Mouse (Mus musculus): ENCODE measurements at regions not wholly inside any gene's neighbourhood (a gene's known extent, or its start where the extent isn't known, plus 50 kb on each side); places are given as distances from the start of the nearest gene placed in this dataset.

- no peaks in the 10 kb centered on the region for H3K4me1 ChIP-seq (ENCODE audit: control insufficient read depth, low read depth, low read length)
- no peak overlapping the region for H3K4me2 ChIP-seq (ENCODE audit: low read depth, low read length)
- H3K36me3 ChIP-seq (ENCODE audit: control insufficient read depth, insufficient read depth): no peaks in the 10 kb centered on the region
- no peak overlapping the region for H3K4me3 ChIP-seq (ENCODE audit: low read depth, low read length)
- 60% methylated on average over 3 of the region's 3 CpGs for WGBS (ENCODE audit: insufficient replicate concordance)
- H3K27ac ChIP-seq (ENCODE audit: low read length): no peak overlapping the region
- ATAC-seq (ENCODE audit: low read depth): no peak
- H3K27me3 ChIP-seq (ENCODE audit: control insufficient read depth, insufficient read depth, low read depth, low read length): no peaks in the 10 kb centered on the region
- no peaks in the 10 kb centered on the region for H3K9me3 ChIP-seq (replicated peaks; ENCODE audit: control insufficient read depth, low read length)
- no peak overlapping the region for H3K9ac ChIP-seq (ENCODE audit: low read depth, low read length)
Measured at GRCm38 (mm10) chr1:78050231-78050630, 146.7 kb downstream of the Pax3 start.

- Histone ChIP-seq H3K9ac (ENCODE audit: low read depth, low read length) (no peak overlapping the region), H3K4me3 (ENCODE audit: low read depth, low read length) (no peak overlapping the region), H3K27me3 (ENCODE audit: control insufficient read depth, insufficient read depth, low read depth, low read length) (no peaks in the 10 kb centered on the region), H3K4me2 (ENCODE audit: low read depth, low read length) (no peak overlapping the region), H3K9me3 (replicated peaks; ENCODE audit: control insufficient read depth, low read length) (no peaks in the 10 kb centered on the region), H3K4me1 (ENCODE audit: control insufficient read depth, low read depth, low read length) (no peaks in the 10 kb centered on the region), H3K36me3 (ENCODE audit: control insufficient read depth, insufficient read depth) (no peaks in the 10 kb centered on the region), H3K27ac (ENCODE audit: low read length) (no peak overlapping the region)
- WGBS (ENCODE audit: insufficient replicate concordance): 62% methylated on average over 2 of the region's 2 CpGs
- ATAC-seq (ENCODE audit: low read depth): no peak
Measured at GRCm38 (mm10) chr1:78032336-78032735, 164.6 kb downstream of the Pax3 start.

GRCm38 (mm10) chr1:78021766-78022165 lies 175.2 kb downstream of the Pax3 start:
- no peak overlapping the region for H3K4me2 ChIP-seq (ENCODE audit: low read depth, low read length)
- 61% methylated on average over 6 of the region's 6 CpGs for WGBS (ENCODE audit: insufficient replicate concordance)
- no peak overlapping the region for H3K9ac ChIP-seq (ENCODE audit: low read depth, low read length)
- H3K27me3 ChIP-seq (ENCODE audit: control insufficient read depth, insufficient read depth, low read depth, low read length): no peaks in the 10 kb centered on the region
- H3K4me1 ChIP-seq (ENCODE audit: control insufficient read depth, low read depth, low read length): no peaks in the 10 kb centered on the region
- ATAC-seq (ENCODE audit: low read depth): no peak
- no peak overlapping the region for H3K4me3 ChIP-seq (ENCODE audit: low read depth, low read length)
- no peak overlapping the region for H3K27ac ChIP-seq (ENCODE audit: low read length)
- H3K9me3 ChIP-seq (replicated peaks; ENCODE audit: control insufficient read depth, low read length): no peaks in the 10 kb centered on the region
- no peaks in the 10 kb centered on the region for H3K36me3 ChIP-seq (ENCODE audit: control insufficient read depth, insufficient read depth)

GRCm38 (mm10) chr1:78021014-78021413 lies 175.9 kb downstream of the Pax3 start:
- 61% methylated on average over 6 of the region's 6 CpGs for WGBS (ENCODE audit: insufficient replicate concordance)
- Histone ChIP-seq H3K9me3 (replicated peaks; ENCODE audit: control insufficient read depth, low read length) (no peaks in the 10 kb centered on the region), H3K36me3 (ENCODE audit: control insufficient read depth, insufficient read depth) (no peaks in the 10 kb centered on the region), H3K27ac (ENCODE audit: low read length) (no peak overlapping the region), H3K4me2 (ENCODE audit: low read depth, low read length) (no peak overlapping the region), H3K4me3 (ENCODE audit: low read depth, low read length) (no peak overlapping the region), H3K4me1 (ENCODE audit: control insufficient read depth, low read depth, low read length) (no peaks in the 10 kb centered on the region), H3K27me3 (ENCODE audit: control insufficient read depth, insufficient read depth, low read depth, low read length) (no peaks in the 10 kb centered on the region), H3K9ac (ENCODE audit: low read depth, low read length) (no peak overlapping the region)
- ATAC-seq (ENCODE audit: low read depth): no peak

- Histone ChIP-seq H3K9ac (ENCODE audit: low read depth, low read length) (no peak overlapping the region), H3K4me2 (ENCODE audit: low read depth, low read length) (no peak overlapping the region), H3K27ac (ENCODE audit: low read length) (no peak overlapping the region), H3K4me1 (ENCODE audit: control insufficient read depth, low read depth, low read length) (no peaks in the 10 kb centered on the region), H3K9me3 (replicated peaks; ENCODE audit: control insufficient read depth, low read length) (no peaks in the 10 kb centered on the region), H3K27me3 (ENCODE audit: control insufficient read depth, insufficient read depth, low read depth, low read length) (no peaks in the 10 kb centered on the region), H3K4me3 (ENCODE audit: low read depth, low read length) (no peak overlapping the region), H3K36me3 (ENCODE audit: control insufficient read depth, insufficient read depth) (no peaks in the 10 kb centered on the region)
- WGBS (ENCODE audit: insufficient replicate concordance): 51% methylated on average over 6 of the region's 6 CpGs
- no peak for ATAC-seq (ENCODE audit: low read depth)
Measured at GRCm38 (mm10) chr1:78017949-78018617, 178.9 kb downstream of the Pax3 start.

- Histone ChIP-seq H3K27ac (ENCODE audit: low read length) (no peak overlapping the region), H3K27me3 (ENCODE audit: control insufficient read depth, insufficient read depth, low read depth, low read length) (no peaks in the 10 kb centered on the region), H3K36me3 (ENCODE audit: control insufficient read depth, insufficient read depth) (no peaks in the 10 kb centered on the region), H3K4me3 (ENCODE audit: low read depth, low read length) (no peak overlapping the region), H3K4me2 (ENCODE audit: low read depth, low read length) (no peak overlapping the region), H3K9ac (ENCODE audit: low read depth, low read length) (no peak overlapping the region), H3K4me1 (ENCODE audit: control insufficient read depth, low read depth, low read length) (no peaks in the 10 kb centered on the region), H3K9me3 (replicated peaks; ENCODE audit: control insufficient read depth, low read length) (no peaks in the 10 kb centered on the region)
- ATAC-seq (ENCODE audit: low read depth): no peak
- 64% methylated on average over 18 of the region's 18 CpGs for WGBS (ENCODE audit: insufficient replicate concordance)
Measured at GRCm38 (mm10) chr1:78016541-78017267, 180.2 kb downstream of the Pax3 start.

GRCm38 (mm10) chr1:78015999-78016398 lies 180.9 kb downstream of the Pax3 start:
- Histone ChIP-seq H3K27ac (ENCODE audit: low read length) (no peak overlapping the region), H3K27me3 (ENCODE audit: control insufficient read depth, insufficient read depth, low read depth, low read length) (no peaks in the 10 kb centered on the region), H3K4me2 (ENCODE audit: low read depth, low read length) (no peak overlapping the region), H3K4me1 (ENCODE audit: control insufficient read depth, low read depth, low read length) (no peaks in the 10 kb centered on the region), H3K4me3 (ENCODE audit: low read depth, low read length) (no peak overlapping the region), H3K9me3 (replicated peaks; ENCODE audit: control insufficient read depth, low read length) (no peaks in the 10 kb centered on the region), H3K36me3 (ENCODE audit: control insufficient read depth, insufficient read depth) (no peaks in the 10 kb centered on the region), H3K9ac (ENCODE audit: low read depth, low read length) (no peak overlapping the region)
- no peak for ATAC-seq (ENCODE audit: low read depth)
- 27% methylated on average over 3 of the region's 3 CpGs for WGBS (ENCODE audit: insufficient replicate concordance)

- H3K27me3 ChIP-seq (ENCODE audit: control insufficient read depth, insufficient read depth, low read depth, low read length): no peaks in the 10 kb centered on the region
- no peak overlapping the region for H3K4me3 ChIP-seq (ENCODE audit: low read depth, low read length)
- WGBS (ENCODE audit: insufficient replicate concordance): 45% methylated on average over 3 of the region's 3 CpGs
- H3K27ac ChIP-seq (ENCODE audit: low read length): no peak overlapping the region
- no peak for ATAC-seq (ENCODE audit: low read depth)
- H3K9me3 ChIP-seq (replicated peaks; ENCODE audit: control insufficient read depth, low read length): no peaks in the 10 kb centered on the region
- no peaks in the 10 kb centered on the region for H3K4me1 ChIP-seq (ENCODE audit: control insufficient read depth, low read depth, low read length)
- no peak overlapping the region for H3K9ac ChIP-seq (ENCODE audit: low read depth, low read length)
- no peaks in the 10 kb centered on the region for H3K36me3 ChIP-seq (ENCODE audit: control insufficient read depth, insufficient read depth)
- no peak overlapping the region for H3K4me2 ChIP-seq (ENCODE audit: low read depth, low read length)
Measured at GRCm38 (mm10) chr1:78013396-78013795, 183.5 kb downstream of the Pax3 start.

- Histone ChIP-seq H3K9me3 (replicated peaks; ENCODE audit: control insufficient read depth, low read length) (no peaks in the 10 kb centered on the region), H3K36me3 (ENCODE audit: control insufficient read depth, insufficient read depth) (no peaks in the 10 kb centered on the region), H3K9ac (ENCODE audit: low read depth, low read length) (no peak overlapping the region), H3K27me3 (ENCODE audit: control insufficient read depth, insufficient read depth, low read depth, low read length) (no peaks in the 10 kb centered on the region), H3K4me3 (ENCODE audit: low read depth, low read length) (no peak overlapping the region), H3K4me1 (ENCODE audit: control insufficient read depth, low read depth, low read length) (no peaks in the 10 kb centered on the region), H3K4me2 (ENCODE audit: low read depth, low read length) (no peak overlapping the region), H3K27ac (ENCODE audit: low read length) (no peak overlapping the region)
- WGBS (ENCODE audit: insufficient replicate concordance): 30% methylated on average over 16 of the region's 16 CpGs
- no peak for ATAC-seq (ENCODE audit: low read depth)
Measured at GRCm38 (mm10) chr1:78008811-78009410, 188.0 kb downstream of the Pax3 start.
